Mouse (Mus musculus) thymus, postnatal 0 days (tissue): ENCODE measurements around the gene Zfp644. TPM values are rescaled to one million over a fixed set of nuclear protein-coding genes. Genes with fewer than 3 reads are reported as not detected.

Experiments used
- DNase-seq: peaks from one replicate; pipeline ENCODE4 v3.0.0-alpha.2; 2015; ENCODE audit warnings: low spot score
- polyA plus RNA-seq: library from polyadenylated mRNA; unstranded; fragments of >200 nt; fragmentation: Nextera tagmentation; extraction: Ambion mirVana; gene quantifications from 2 replicates; pipeline ENCODE4 v1.2.1, GENCODE M21; 2015

The Zfp644 gene
- polyA plus RNA-seq, 1 experiment from 2014 or later = 84.4 TPM

DNA sequence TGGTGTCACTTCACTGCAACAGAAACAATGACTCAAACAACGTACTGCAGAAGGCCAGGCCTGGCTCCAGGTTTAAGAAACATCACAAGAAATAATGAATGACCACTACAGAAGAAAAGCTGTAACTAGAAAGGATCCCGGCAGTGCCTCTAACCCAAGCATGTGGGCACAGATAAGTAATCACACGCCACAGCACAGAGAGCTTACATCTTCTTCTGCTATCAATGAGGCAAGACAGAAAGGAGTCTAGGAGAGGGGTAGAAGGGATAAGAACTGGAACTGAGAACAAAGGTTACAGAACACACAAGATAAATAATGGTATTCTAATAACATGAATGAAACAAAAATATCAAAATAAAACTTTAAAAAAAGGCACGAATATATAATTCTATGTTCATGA, 32.2 kb downstream of the Zfp644 start:
- DNase-seq = no peak

DNA sequence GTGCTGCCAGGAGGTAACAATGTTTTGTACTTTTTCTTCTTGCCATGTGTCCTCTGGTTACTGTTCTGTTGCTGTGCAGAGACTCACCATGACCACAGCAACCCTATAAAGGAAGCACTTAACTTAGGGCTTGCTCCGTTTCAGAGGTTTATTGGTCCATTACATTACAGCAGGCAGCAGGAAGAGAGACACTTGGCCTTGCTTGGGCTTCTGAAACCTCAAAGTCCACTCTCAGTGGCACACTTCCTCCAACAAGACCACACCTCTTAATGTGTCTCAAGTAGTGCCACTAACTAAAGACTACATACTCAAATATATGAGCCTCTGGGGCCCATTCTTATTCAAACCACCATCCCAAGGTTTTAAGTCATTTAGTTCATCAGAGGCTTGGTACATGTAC, 36.2 kb downstream of the Zfp644 start:
- DNase-seq = no peak

GRCm38 (mm10) chr5:106652790-106653328, 44.2 kb downstream of the Zfp644 start:
- DNase-seq = no peak

DNA sequence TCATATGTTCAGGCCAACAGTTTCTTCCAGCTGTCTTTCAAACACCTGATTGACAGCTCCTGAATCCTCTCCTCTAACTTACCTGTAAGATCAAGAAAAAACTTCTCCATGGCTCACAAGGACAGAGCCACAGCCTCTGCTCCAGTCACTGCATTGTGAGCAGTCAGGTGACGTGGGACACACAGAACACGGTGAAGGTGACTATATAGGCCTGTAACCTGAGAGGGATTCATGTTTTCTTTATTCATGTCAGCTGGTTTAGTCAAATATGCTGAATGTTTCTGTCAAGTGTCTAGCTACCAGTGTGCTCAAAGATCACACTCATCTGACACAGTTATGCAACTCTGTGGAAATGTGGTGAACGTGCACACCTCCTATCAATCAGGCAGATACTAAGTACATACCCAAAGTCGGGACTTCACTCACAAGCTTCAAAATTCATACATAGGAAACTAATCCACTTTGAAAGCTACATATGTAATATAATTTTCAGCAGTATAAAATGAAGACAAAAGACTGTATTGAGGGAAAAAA, 44.8 kb downstream of the Zfp644 start:
- no peak for DNase-seq

GRCm38 (mm10) chr5:106649995-106650394, 47.1 kb downstream of the Zfp644 start:
- DNase-seq = no peak

DNA sequence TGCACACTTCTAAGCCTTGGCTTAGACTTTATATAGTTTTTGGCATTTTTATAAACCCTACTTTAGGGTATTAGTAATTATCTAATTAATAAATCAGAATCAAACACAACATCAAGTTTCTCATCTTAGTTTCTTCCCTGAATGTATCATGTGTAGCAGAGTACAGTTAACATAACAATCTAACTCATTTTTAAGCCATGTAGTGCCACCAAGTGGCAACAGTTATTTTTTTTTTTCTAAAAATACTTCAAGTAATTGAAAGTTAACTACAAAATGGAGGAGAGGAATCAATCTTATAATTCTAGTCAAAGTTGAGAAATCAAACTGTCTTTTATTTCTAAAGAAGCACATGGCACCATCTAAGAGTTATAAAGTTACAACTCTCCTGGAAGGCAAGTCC, 47.6 kb downstream of the Zfp644 start:
- no peak for DNase-seq

DNA sequence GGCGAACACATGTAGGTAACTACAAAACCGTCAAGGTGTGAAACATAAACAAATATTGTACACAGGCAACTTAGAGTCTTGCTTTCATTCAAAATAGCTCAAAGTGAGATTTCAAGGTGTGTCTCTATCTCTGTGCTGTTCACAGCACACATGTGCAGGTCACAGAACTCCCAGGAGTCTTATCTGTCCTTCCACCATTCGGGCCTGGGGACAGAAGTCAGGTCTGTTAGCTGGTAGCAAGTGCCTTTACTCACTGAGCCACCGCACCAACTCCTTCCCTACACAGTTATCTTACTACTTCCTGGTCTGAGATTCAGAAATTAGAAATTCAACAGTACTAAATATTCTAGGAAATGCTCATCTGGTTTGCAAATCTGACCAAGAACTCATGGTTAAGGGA, 53.7 kb downstream of the Zfp644 start:
- no peak for DNase-seq

DNA sequence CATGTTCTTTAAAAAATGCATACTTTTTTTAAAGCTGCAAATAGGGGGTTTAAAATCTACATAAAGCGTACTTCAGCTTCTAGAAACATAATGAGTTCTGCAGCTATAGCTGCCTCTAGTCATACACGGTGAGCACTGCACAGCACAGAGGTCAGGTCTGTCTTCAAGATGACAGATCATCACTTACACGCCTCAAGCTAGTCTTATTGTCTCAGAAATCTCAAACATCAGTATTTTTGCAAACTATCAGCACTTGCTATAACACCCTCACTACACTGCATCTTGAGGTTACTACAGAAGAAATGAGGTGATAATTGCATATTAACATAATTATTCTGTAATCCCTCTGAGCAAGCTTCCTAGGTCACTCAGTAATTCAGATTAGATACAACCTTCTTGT, 55.2 kb downstream of the Zfp644 start:
- DNase-seq = no peak

GRCm38 (mm10) chr5:106640235-106640809, 56.8 kb downstream of the Zfp644 start:
- no peak for DNase-seq

DNA sequence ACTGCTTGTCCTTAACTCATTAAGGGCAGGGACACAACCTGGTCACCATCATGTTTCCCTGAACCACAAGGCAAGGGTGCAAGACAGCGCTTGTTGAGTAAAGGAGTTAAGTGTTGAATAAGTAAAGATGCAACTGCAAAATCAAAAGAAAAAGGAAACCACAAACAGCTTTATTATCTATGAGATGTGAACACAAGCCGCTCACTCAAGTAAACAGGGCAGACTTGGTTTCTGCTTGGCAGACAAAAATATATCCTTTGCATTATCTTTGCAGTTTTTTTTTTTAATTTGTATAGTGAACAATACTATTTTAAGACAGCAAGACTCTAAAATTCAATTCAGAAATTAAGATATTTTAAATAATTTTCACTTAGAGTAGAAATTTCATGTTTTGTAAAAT, 57.5 kb downstream of the Zfp644 start:
- no peak for DNase-seq

DNA sequence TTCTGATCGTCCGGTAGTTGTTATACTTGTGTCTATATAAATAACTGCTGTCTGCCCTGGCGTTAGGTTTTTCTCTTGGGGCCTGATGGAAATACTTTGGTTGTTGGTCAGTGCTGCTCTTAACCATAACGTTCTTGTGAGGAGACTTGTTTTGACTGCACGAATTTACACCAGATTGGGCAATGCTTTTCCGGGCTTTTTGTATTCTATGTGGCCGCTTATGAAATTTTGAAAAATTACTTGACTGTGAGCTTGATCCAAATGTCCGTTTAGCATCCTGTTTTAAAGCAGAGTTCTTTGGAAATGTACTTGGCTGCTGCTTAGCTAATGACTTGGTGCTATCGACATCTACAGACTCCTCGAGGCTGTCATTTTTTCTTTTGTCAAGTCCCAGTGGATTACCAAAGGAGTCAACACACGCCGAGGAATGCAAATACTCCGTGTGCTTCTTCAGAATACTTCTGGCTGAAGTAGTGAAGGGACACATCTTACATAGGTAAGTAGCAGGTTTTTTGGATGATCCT, 60.6 kb downstream of the Zfp644 start:
- DNase-seq = no peak

- DNase-seq = no peak
These were observed 68.5 kb downstream of the Zfp644 start for GRCm38 (mm10) chr5:106628369-106629149.

GRCm38 (mm10) chr5:106623337-106623736, 73.8 kb downstream of the Zfp644 start:
- no peak for DNase-seq

DNA sequence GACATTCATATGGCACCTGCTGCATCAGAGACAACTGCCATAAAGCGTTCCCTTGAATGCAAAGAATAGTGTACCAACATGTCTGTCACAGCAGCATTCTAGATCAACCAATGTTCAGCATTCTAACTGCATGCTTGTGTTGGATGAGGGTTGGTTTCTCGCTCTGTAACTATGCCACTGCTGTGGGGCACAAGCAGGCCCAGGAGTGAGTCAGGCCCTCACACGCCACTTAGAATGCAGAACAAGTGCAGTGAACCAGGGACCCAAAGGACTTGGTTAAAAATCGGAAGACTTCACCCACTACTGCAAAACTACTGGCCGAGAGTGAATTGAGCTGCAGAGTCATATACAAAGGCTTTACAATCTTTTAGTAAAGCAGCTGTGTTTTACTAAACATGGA, 74.9 kb downstream of the Zfp644 start:
- no peak for DNase-seq

GRCm38 (mm10) chr5:106620446-106620845, 76.6 kb downstream of the Zfp644 start:
- DNase-seq = no peak

DNA sequence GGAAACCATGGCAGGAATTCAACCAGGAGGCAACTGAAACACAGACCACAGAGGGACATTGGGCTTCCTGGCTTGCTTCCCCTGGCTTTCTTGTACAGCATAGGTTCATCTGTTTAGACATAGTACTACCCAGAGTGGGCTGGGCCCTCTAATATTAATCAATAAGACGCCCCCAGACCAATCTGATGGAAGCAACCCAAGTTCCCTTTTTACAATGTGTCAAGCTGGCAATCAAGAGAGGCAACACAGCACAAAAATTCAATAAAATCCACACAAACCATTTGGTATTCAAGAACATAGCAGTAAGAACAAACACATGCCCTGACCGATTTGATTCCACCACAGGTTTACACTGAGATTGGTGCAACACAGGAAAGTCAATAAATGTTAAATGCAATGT, 82.1 kb downstream of the Zfp644 start:
- no peak for DNase-seq

GRCm38 (mm10) chr5:106614570-106614969, 82.5 kb downstream of the Zfp644 start:
- no peak for DNase-seq

GRCm38 (mm10) chr5:106612151-106612550, 84.9 kb downstream of the Zfp644 start:
- DNase-seq = no peak

GRCm38 (mm10) chr5:106608798-106609197, 88.3 kb downstream of the Zfp644 start, which contains the start of gene Gm17304:
Gene Gm17304 (plus strand): TSS chr5:106609098.
- no peak for DNase-seq

DNA sequence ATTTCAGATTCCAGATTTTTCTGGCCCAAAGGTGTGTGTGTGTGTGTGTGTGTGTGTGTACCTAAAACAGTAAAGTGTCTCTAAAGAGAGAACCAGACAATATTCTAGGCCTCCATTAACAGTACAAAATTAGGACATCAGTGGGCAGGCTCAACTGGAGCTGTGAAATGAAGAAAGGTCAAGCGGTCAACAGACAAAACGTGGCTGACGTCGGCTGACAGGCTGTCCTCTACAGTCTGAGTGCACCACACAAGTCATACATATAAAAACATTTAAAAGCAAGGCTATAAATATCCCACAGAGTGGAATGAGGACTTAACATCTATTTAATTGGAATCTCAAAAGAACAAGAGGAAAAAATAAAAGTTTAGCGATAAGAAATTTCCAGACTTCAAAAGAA, 90.0 kb downstream of the Zfp644 start:
- DNase-seq = no peak

DNA sequence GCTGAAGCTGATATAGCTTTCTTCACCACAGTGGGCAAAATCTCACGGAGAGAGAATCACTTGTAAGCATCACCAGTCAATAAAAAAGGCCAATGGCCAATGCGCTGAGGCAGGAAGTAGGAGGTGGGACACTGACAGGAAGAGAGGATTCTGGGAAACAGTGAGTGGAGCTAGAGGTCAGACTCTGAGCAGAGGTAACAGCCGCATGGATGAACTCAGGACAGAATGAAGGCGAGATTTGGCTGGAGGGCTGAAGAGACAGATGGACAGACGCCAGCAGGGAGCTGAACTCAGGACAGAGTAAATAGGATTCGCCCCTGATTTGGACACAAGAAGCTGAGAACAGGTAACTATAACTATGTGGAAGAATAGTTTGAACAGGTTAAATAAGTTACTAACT, 92.0 kb downstream of the Zfp644 start:
- DNase-seq = no peak

DNA sequence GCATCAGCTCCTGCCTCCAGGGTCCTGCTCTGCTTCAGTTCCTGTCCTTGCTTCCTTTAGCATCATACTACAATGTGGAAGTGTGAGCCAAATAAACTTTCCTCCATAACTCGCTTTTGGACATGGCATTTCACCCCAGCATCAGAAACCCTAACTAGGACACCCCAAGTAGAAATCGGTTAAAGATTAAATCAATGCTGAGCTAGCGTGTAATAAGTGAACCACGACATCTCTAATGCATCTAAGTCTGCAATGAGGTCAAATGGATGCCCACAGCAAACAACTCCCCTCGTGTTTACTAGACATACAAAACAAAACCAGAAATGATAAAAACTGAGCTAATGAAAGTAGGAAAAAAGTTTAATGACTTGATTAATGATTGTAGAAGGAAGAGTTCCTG, 92.7 kb downstream of the Zfp644 start:
- DNase-seq = no peak
